Mouse (Mus musculus) hindbrain, embryonic 16.5 days (tissue): Measurements from ENCODE around the gene Sdha. TPM values are rescaled to one million over a fixed set of nuclear protein-coding genes. Genes with fewer than 3 reads are reported as not detected.

Experiments used
- ATAC-seq: fragments of 200-750 bp; cut with Nextera tagmentation; 2 replicates; pipeline ENCODE4 v1.8.0; 2017; ENCODE audit warnings: moderate TSS enrichment, moderate library complexity
- H3K27ac ChIP-seq: fragments of 300-500 bp; sonication (generic); 2 replicates; pipeline ENCODE4 v1.5.1; 2014; ENCODE audit warnings: low read depth, mild to moderate bottlenecking, control low read depth, low read length, moderate library complexity
- H3K27me3 ChIP-seq: fragments of 300-500 bp; sonication (generic); replicated peaks from 2 replicates; pipeline ENCODE4 v1.6.1; 2014; ENCODE audit warnings: low read length; ENCODE audit not compliant: control insufficient read depth, insufficient read depth
- H3K36me3 ChIP-seq: fragments of 300-500 bp; sonication (generic); 2 replicates; pipeline ENCODE4 v1.6.1; 2014; ENCODE audit warnings: mild to moderate bottlenecking, low read length, moderate library complexity, mixed read lengths; ENCODE audit not compliant: control insufficient read depth, insufficient read depth
- H3K4me1 ChIP-seq: fragments of 300-500 bp; sonication (generic); 2 replicates; pipeline ENCODE4 v1.6.1; 2014; ENCODE audit warnings: low read depth, low read length; ENCODE audit not compliant: control insufficient read depth, insufficient read depth
- H3K4me2 ChIP-seq: fragments of 300-500 bp; sonication (generic); 2 replicates; pipeline ENCODE4 v1.6.1; 2014; ENCODE audit warnings: mild to moderate bottlenecking, low read length, control low read depth, moderate library complexity
- H3K4me3 ChIP-seq: fragments of 300-500 bp; sonication (generic); 2 replicates; pipeline ENCODE4 v1.5.1; 2014; ENCODE audit warnings: mild to moderate bottlenecking, low read length, control low read depth, moderate library complexity
- H3K9ac ChIP-seq: fragments of 300-500 bp; sonication (generic); 2 replicates; pipeline ENCODE4 v1.6.1; 2014; ENCODE audit warnings: low read depth, mild to moderate bottlenecking, control low read depth, low read length, moderate library complexity
- H3K9me3 ChIP-seq: fragments of 300-500 bp; sonication (generic); 2 replicates; pipeline ENCODE4 v1.6.1; 2014; ENCODE audit warnings: mild to moderate bottlenecking, low read length, moderate library complexity; ENCODE audit not compliant: control insufficient read depth
- WGBS: fragments of 180-500 bp; shearing (Covaris S2); extraction: QIAGEN DNeasy Blood & Tissue Kit; methylation state at CpG from one replicate; pipeline ENCODE4 v1.1.7; 2014; 5-methylcytosine and 5-hydroxymethylcytosine counted together
- polyA plus RNA-seq: library from polyadenylated mRNA; unstranded; fragments of >200 nt; fragmentation: Nextera tagmentation; extraction: Ambion mirVana; gene quantifications from 2 replicates; pipeline ENCODE4 v1.2.1, GENCODE M21; 2015

Gene Sdha
- polyA plus RNA-seq, 1 experiment from 2014 or later = 262 TPM

- H3K36me3 ChIP-seq = peaks cover 12% of the 10 kb centered on the region
- H3K27me3 ChIP-seq = no peaks in the 10 kb centered on the region
- H3K4me1 ChIP-seq = peaks cover 9% of the 10 kb centered on the region
- ATAC-seq = no peak
- WGBS = 97% methylated on average over 3 of the region's 3 CpGs
- H3K4me2 ChIP-seq = no peak overlapping the region
- no peak overlapping the region for H3K4me3 ChIP-seq
- H3K27ac ChIP-seq = no peak overlapping the region
- H3K9ac ChIP-seq = no peak overlapping the region
- H3K9me3 ChIP-seq = no peaks in the 10 kb centered on the region
Measured at GRCm38 (mm10) chr13:74314616-74315015, 35.5 kb downstream of the Sdha start.

DNA sequence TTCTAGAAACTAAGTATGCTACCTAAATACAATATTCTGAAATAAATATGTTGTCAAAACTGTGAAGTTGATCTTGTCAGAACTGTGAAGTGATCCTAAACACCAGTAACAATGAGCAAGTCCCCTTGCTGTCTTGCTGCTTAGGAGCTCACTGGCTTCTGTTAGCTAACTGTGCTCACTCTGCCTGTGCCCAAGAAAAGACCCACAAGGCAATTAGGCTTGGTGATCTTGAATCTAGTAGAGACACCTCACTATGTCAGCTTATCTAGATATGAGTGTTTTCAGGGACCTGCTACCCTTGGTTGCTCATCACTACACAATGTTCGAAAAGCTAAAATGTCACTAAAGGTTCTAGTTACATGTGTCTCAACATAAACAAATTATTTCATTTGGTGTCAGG lies 44.3 kb downstream of the Sdha start:
- Histone ChIP-seq H3K4me1 (no peaks in the 10 kb centered on the region), H3K27me3 (no peaks in the 10 kb centered on the region), H3K27ac (no peak overlapping the region), H3K9ac (no peak overlapping the region), H3K4me3 (no peak overlapping the region), H3K9me3 (no peaks in the 10 kb centered on the region), H3K4me2 (no peak overlapping the region), H3K36me3 (peaks cover 37% of the 10 kb centered on the region)
- no peak for ATAC-seq
- WGBS = 100% methylated on average over 1 of the region's 1 CpGs

- no peak for ATAC-seq
- no peaks in the 10 kb centered on the region for H3K4me1 ChIP-seq
- peaks cover 33% of the 10 kb centered on the region for H3K36me3 ChIP-seq
- H3K27ac ChIP-seq = no peak overlapping the region
- 88% methylated on average over 6 of the region's 6 CpGs for WGBS
- H3K9ac ChIP-seq = no peak overlapping the region
- H3K9me3 ChIP-seq = no peaks in the 10 kb centered on the region
- no peak overlapping the region for H3K4me2 ChIP-seq
- H3K27me3 ChIP-seq = no peaks in the 10 kb centered on the region
- no peak overlapping the region for H3K4me3 ChIP-seq
Measured at GRCm38 (mm10) chr13:74305380-74305779, 44.7 kb downstream of the Sdha start.

DNA sequence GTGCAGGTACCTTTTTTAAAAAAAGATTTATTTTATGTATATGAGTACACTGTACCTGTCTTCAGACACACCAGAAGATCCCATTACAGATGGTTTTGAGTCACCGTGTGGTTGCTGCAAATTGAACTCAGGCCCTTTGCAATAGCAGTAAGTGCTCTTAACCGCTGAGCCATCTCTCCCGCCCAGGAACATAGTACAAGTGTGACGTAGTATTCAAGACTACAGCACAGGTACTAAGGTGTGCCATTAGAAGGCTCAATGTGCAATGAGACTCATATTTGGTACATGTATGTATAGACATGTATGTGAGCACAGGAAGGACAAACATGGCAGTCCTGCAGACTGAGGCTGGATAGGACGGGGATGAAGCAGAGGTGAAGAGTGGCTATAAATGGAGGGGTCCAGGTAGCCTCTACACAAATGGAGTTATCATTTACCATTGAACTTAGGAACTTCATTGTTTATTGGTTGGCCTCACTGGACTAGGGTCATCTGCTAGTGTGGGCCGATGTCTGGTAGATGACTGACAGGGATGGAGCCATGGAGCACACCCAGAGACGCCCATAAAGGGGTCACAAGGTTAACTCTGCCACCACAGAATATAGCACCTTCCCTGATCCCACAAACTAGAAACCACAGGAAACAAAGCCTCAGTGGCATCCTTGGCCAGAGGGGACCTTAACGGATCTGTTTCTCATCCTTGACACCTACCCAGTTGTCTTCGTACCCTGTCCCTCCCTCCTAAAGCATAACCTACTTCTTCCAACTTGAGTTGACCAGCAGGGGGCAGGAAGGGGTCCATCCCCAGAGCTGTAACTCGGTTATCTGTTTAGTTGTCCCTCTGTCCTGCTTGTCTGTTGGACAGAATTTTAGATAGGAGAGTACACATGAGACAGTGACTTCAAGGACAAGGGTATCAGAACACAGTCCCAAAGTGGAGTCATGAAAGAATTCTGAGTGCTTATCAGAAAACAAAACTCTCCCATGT lies 47.7 kb downstream of the Sdha start:
- 86% methylated on average over 10 of the region's 10 CpGs for WGBS
- Histone ChIP-seq H3K9me3 (no peaks in the 10 kb centered on the region), H3K27ac (no peak overlapping the region), H3K4me3 (no peak overlapping the region), H3K36me3 (peaks cover 26% of the 10 kb centered on the region), H3K4me1 (no peaks in the 10 kb centered on the region), H3K4me2 (no peak overlapping the region), H3K27me3 (no peaks in the 10 kb centered on the region), H3K9ac (no peak overlapping the region)
- peak; percentile 4; the same call in 1 of the 2 replicates for ATAC-seq

- 86% methylated on average over 6 of the region's 6 CpGs for WGBS
- no peak overlapping the region for H3K4me2 ChIP-seq
- no peak overlapping the region for H3K27ac ChIP-seq
- H3K9ac ChIP-seq = no peak overlapping the region
- H3K27me3 ChIP-seq = no peaks in the 10 kb centered on the region
- H3K9me3 ChIP-seq = no peaks in the 10 kb centered on the region
- H3K4me1 ChIP-seq = no peaks in the 10 kb centered on the region
- no peak overlapping the region for H3K4me3 ChIP-seq
- peak; percentile 65 for ATAC-seq
- peaks cover 21% of the 10 kb centered on the region for H3K36me3 ChIP-seq
Measured at GRCm38 (mm10) chr13:74301607-74301984, 48.5 kb downstream of the Sdha start.

GRCm38 (mm10) chr13:74300925-74301606 lies 49.0 kb downstream of the Sdha start:
- H3K36me3 ChIP-seq = peaks cover 16% of the 10 kb centered on the region
- no peaks in the 10 kb centered on the region for H3K4me1 ChIP-seq
- no peak overlapping the region for H3K4me2 ChIP-seq
- no peak overlapping the region for H3K4me3 ChIP-seq
- no peaks in the 10 kb centered on the region for H3K9me3 ChIP-seq
- H3K27ac ChIP-seq = no peak overlapping the region
- 46% methylated on average over 4 of the region's 4 CpGs for WGBS
- no peak overlapping the region for H3K9ac ChIP-seq
- peak; percentile 92 for ATAC-seq
- H3K27me3 ChIP-seq = no peaks in the 10 kb centered on the region

GRCm38 (mm10) chr13:74296376-74296775 lies 53.7 kb downstream of the Sdha start:
- no peaks in the 10 kb centered on the region for H3K9me3 ChIP-seq
- no peak overlapping the region for H3K9ac ChIP-seq
- ATAC-seq = no peak
- no peaks in the 10 kb centered on the region for H3K27me3 ChIP-seq
- WGBS = 84% methylated on average over 7 of the region's 7 CpGs
- no peak overlapping the region for H3K4me3 ChIP-seq
- no peak overlapping the region for H3K4me2 ChIP-seq
- H3K27ac ChIP-seq = no peak overlapping the region
- H3K4me1 ChIP-seq = peaks cover 4% of the 10 kb centered on the region; the same call in 1 of the 2 replicates
- no peaks in the 10 kb centered on the region for H3K36me3 ChIP-seq

DNA sequence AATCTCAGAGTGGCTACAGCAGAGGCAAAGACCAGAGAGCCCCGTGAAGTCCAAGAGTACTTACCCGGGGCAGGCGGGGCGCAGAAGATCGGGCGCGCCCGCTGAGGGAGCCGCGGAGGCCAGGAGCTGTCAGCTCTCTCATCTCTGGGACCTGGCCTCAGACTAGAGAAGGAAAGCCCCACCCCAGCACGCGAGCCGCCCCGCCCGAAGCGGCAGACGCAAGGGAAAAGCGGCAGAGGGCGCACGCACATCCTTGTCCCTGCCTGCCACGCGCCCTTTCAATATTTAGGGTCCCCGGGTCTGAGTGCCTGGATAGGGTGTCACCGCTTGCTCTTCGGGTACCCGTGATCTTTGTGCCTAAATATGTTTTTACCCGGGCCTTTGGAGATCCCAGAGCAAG lies 57.9 kb downstream of the Sdha start, which contains the start of gene Ahrr:
Ahrr (minus strand) TSS at position 165 of the 400 bp plus-strand sequence.
- H3K4me3 ChIP-seq = peak within 1 kb of the TSS; percentile 32
- ATAC-seq = peak; percentile 61
- no peaks in the 10 kb centered on the region for H3K9me3 ChIP-seq
- H3K4me1 ChIP-seq = peaks cover 4% of the 10 kb centered on the region; the same call in 1 of the 2 replicates
- no peaks in the 10 kb centered on the region for H3K36me3 ChIP-seq
- H3K9ac ChIP-seq = peak within 1 kb of the TSS; percentile 54
- under 1% methylated on average over 27 of the region's 27 CpGs for WGBS
- no peaks in the 10 kb centered on the region for H3K27me3 ChIP-seq
- peak within 1 kb of the TSS; percentile 53 for H3K4me2 ChIP-seq
- H3K27ac ChIP-seq = no peak within 1 kb of the TSS

DNA sequence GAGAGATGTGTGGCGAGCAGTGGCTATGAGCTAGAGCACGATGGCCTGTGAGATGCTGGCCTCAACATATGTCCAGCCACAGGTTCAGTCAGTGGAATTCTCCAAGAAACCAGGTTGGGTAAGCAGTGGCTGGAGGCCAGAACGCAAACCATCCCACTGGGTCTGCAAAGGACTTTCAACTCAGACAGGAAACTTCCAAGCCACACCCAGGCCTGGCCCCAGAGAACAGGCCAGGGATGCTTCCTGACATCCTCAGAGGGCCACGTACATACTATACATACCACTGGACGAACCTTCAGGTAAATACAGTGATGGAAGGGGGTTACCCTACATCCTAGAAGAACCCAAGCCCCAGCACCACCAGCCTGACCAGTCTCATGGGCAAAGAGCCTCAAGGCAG lies 60.4 kb downstream of the Sdha start:
- H3K36me3 ChIP-seq = no peaks in the 10 kb centered on the region
- H3K27me3 ChIP-seq = no peaks in the 10 kb centered on the region
- 81% methylated on average over 5 of the region's 5 CpGs for WGBS
- H3K4me3 ChIP-seq = no peak overlapping the region
- no peak overlapping the region for H3K27ac ChIP-seq
- no peak for ATAC-seq
- H3K9ac ChIP-seq = no peak overlapping the region
- no peak overlapping the region for H3K4me2 ChIP-seq
- peaks cover 4% of the 10 kb centered on the region; the same call in 1 of the 2 replicates for H3K4me1 ChIP-seq
- H3K9me3 ChIP-seq = no peaks in the 10 kb centered on the region
